Mouse (Mus musculus) cortical plate, adult 2 months (tissue): Measurements from ENCODE around the gene Xpo1. TPM values are rescaled to one million over a fixed set of nuclear protein-coding genes. Genes with fewer than 3 reads are reported as not detected.

Experiments used
- H3K27ac ChIP-seq: fragments of 200-500 bp; 2 replicates; pipeline ENCODE4 v1.5.1; 2012; ENCODE audit warnings: low read length, control low read depth, inconsistent platforms; ENCODE audit not compliant: insufficient read depth
- H3K4me1 ChIP-seq: fragments of 200-500 bp; 2 replicates; pipeline ENCODE4 v1.6.1; 2011; ENCODE audit warnings: low read length; ENCODE audit not compliant: control insufficient read depth, insufficient read depth
- H3K4me3 ChIP-seq: fragments of 200-500 bp; 2 replicates; pipeline ENCODE4 v1.5.1; 2011; ENCODE audit warnings: mild to moderate bottlenecking, low read length, control low read depth; ENCODE audit not compliant: insufficient read depth
- CTCF ChIP-seq: fragments of 200-500 bp; IDR thresholded peaks from 2 replicates; pipeline ENCODE4 v1.5.1; 2011; ENCODE audit warnings: mild to moderate bottlenecking, control low read depth, low read length; ENCODE audit not compliant: insufficient read depth; ENCODE audit errors: extremely low read depth
- POLR2A ChIP-seq: fragments of 200-500 bp; IDR thresholded peaks from 2 replicates; pipeline ENCODE4 v1.6.1; 2011; ENCODE audit warnings: mild to moderate bottlenecking, low read length, control low read depth; ENCODE audit not compliant: insufficient read depth; ENCODE audit errors: extremely low read depth
- polyA plus RNA-seq: library from polyadenylated mRNA; depleted of rRNA; stranded (reverse); fragments of >200 nt; gene quantifications from 2 replicates; pipeline ENCODE4 v1.2.3, GENCODE M21; 2012; rRNA removed

The Xpo1 gene
- polyA plus RNA-seq, result 32.8 and 33.9 TPM in 2 replicates

GRCm38 (mm10) chr11:23255427-23256193 lies at the start of gene Xpo1:
Gene Xpo1 (plus strand): TSS chr11:23256041.
- Histone ChIP-seq H3K27ac (peak within 1 kb of the TSS; percentile 75), H3K4me1 (peaks cover 3% of the 10 kb centered on the region; the same call in 1 of the 2 replicates), H3K4me3 (peak within 1 kb of the TSS; percentile 91)
- TF ChIP-seq CTCF (peak; percentile 37), POLR2A (peak; percentile 79)

GRCm38 (mm10) chr11:23209717-23210116 lies 46.1 kb upstream of the Xpo1 start:
- no peak overlapping the region for H3K27ac ChIP-seq
- H3K4me1 ChIP-seq, result no peaks in the 10 kb centered on the region
- no peak overlapping the region for H3K4me3 ChIP-seq
- TF ChIP-seq CTCF (no peak), POLR2A (no peak)

- no peak for TF ChIP-seq POLR2A
- no peak for TF ChIP-seq CTCF
- Histone ChIP-seq H3K27ac (no peak overlapping the region), H3K4me3 (no peak overlapping the region), H3K4me1 (no peaks in the 10 kb centered on the region)
Observed at GRCm38 (mm10) chr11:23210590-23211510, 45.0 kb upstream of the Xpo1 start.

- no peak for TF ChIP-seq POLR2A
- no peak for TF ChIP-seq CTCF
- Histone ChIP-seq H3K27ac (no peak overlapping the region), H3K4me1 (no peaks in the 10 kb centered on the region), H3K4me3 (no peak overlapping the region)
Observed at GRCm38 (mm10) chr11:23217430-23217829, 38.4 kb upstream of the Xpo1 start.

- Histone ChIP-seq H3K4me3 (no peak overlapping the region), H3K4me1 (no peaks in the 10 kb centered on the region), H3K27ac (no peak overlapping the region)
- TF ChIP-seq CTCF (no peak), POLR2A (no peak)
Observed at GRCm38 (mm10) chr11:23236015-23236414, 19.8 kb upstream of the Xpo1 start.

- no peak for TF ChIP-seq CTCF
- no peak for TF ChIP-seq POLR2A
- H3K4me3 ChIP-seq, result no peak overlapping the region
- H3K27ac ChIP-seq, result no peak overlapping the region
- H3K4me1 ChIP-seq, result peaks cover 3% of the 10 kb centered on the region; the same call in 1 of the 2 replicates
Observed at GRCm38 (mm10) chr11:23253931-23254330, 1.9 kb upstream of the Xpo1 start.

GRCm38 (mm10) chr11:23254548-23254947 lies 1.3 kb upstream of the Xpo1 start:
- no peak for TF ChIP-seq POLR2A
- no peak for TF ChIP-seq CTCF
- Histone ChIP-seq H3K4me3 (peak overlapping the region; percentile 45; the same call in 1 of the 2 replicates), H3K27ac (no peak overlapping the region), H3K4me1 (peaks cover 3% of the 10 kb centered on the region; the same call in 1 of the 2 replicates)

- TF ChIP-seq POLR2A (no peak), CTCF (no peak)
- Histone ChIP-seq H3K4me1 (peaks cover 3% of the 10 kb centered on the region; the same call in 1 of the 2 replicates), H3K27ac (no peak overlapping the region), H3K4me3 (peak overlapping the region; percentile 45)
Observed at GRCm38 (mm10) chr11:23255053-23255426, 801 bp upstream of the Xpo1 start.

- Histone ChIP-seq H3K4me1 (peaks cover 3% of the 10 kb centered on the region; the same call in 1 of the 2 replicates), H3K27ac (peak overlapping the region; percentile 75), H3K4me3 (peak overlapping the region; percentile 91)
- no peak for TF ChIP-seq CTCF
- TF ChIP-seq POLR2A, result no peak
Observed at GRCm38 (mm10) chr11:23256194-23256802, 457 bp downstream of the Xpo1 start.
